Mouse (Mus musculus) adrenal gland, postnatal 25 days (tissue): ENCODE measurements around the gene Pdcd5. TPM values are rescaled to one million over a fixed set of nuclear protein-coding genes. Genes with fewer than 3 reads are reported as not detected.

Experiments
- DNase-seq: peaks from one replicate; pipeline ENCODE4 v3.0.0; 2021; ENCODE audit warnings: mixed read lengths
- total RNA-seq: library from RNA; stranded (reverse); gene quantifications from 2 replicates; pipeline ENCODE4 v1.2.3, GENCODE M21; 2021

Gene Pdcd5
- total RNA-seq, 1 experiment from 2014 or later, result 78.6 TPM

DNA sequence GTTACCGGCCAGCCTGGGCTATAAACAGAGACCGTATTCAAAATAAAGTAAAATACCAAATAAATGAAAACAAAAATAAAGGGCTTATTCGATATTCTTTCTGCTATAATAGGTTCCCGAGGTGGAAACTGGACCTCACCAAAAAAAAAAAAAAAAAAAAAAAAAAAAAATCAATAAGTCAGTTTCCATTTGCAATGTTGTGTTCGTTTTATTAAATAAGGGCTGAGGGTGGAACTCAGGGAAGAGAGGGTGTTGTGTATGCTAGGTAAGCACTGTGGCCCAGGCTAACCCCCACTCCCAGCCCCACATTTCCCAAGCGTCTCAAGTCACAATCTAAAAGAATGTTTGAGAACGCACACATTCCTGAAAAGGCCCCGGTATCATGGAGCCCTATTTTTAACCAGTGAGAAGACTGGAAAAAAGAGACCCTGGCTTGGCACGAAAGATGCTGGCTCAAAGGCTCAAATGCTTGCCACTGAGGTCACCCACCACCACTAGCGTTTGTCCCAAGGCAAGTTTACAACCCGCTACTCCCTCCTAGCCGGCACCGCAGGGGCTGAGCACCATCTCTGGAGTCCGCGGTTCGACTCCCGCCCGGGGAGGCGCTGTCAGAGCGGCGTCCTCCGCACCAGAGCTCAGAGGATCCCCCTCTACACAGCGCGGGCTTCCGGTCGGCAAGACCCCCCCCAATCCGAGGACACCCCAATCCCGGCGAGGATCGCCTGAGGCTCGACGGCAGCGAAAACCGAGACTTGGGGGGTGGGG lies 822 bp downstream of the Pdcd5 start:
- peak; percentile 31 for DNase-seq

DNA sequence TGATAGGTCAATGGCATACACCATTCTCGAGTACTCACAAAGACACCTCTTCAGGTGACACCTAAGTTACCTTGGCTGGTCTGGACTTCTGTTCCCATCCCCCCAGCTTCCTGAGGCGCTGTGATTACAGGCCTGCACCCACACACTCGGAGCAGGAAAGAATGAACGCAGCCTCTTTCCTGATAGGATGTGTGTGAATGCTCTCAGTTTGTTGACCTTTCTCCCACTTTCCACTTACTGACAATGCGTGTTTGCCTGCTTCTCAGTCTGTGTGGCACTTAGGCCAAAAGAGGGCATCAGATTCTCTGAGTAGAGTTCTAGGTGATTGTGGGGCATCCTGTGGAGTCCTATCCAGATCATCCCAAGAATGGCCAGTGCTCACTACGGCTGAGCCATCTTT lies 7.2 kb downstream of the Pdcd5 start:
- no peak for DNase-seq

- no peak for DNase-seq
These were observed 10.4 kb downstream of the Pdcd5 start for GRCm38 (mm10) chr7:35636874-35637273.

DNA sequence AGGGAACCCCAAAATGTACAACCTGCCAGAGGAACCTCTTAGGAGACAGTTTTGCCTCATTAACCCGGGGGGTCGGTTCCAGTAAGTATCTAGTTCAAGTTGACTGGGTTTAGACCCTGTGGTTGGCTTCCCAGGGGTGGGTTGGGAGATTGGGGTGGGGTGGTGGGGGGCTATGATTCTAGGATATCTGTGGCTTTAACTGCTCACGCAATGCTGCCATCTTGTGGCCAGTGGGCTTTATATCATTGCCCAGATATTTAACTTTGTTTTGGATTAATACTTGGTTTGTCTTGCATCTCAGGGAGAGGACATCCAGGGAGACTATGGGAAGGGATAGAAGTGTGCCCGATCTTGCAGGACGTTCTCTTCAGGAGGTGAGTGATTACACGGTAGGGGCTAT lies 11.1 kb downstream of the Pdcd5 start:
- peak; percentile 19 for DNase-seq

DNA sequence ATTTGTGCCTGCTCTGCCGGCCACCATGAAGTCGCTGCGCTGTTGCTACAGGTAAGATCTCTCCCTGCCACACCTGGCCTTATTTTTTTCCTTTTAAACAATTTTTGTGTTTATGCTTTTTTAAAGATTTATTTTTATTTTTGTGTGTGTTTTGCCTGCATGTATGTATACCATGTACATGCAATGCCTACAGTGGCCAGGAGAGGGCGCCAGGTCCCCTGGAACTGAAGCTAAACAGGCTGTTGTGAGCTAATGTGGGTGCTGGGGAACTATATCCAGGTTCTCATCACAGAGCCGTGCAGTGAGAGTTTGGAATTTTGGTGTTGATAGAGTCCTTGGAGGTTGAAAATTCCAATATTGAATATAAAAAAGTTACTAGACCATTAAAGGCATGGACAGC lies 18.8 kb downstream of the Pdcd5 start:
- DNase-seq, result peak; percentile 33

- no peak for DNase-seq
These were observed 19.9 kb downstream of the Pdcd5 start for GRCm38 (mm10) chr7:35627371-35627770.

DNA sequence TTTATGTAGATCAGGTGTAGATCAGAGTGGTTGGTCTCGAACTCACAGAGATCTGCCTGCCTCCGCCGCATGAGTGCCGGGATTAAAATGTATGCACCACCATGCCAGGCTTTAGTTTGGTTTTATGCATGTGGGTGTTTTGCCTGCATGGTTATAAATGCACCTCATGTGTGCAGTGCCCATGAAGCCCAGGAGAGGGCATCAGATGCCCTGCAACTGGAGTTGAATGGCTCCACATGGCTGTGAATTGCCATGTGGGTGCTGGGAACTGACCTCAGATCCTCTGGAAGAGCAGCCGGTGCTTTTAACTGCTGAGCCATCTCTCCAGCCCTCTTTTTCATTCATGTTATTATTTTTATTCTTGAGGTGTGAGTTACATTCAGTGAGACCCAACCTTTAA lies 21.3 kb downstream of the Pdcd5 start:
- no peak for DNase-seq

- no peak for DNase-seq
These were observed 24.7 kb downstream of the Pdcd5 start for GRCm38 (mm10) chr7:35622626-35623025.

DNA sequence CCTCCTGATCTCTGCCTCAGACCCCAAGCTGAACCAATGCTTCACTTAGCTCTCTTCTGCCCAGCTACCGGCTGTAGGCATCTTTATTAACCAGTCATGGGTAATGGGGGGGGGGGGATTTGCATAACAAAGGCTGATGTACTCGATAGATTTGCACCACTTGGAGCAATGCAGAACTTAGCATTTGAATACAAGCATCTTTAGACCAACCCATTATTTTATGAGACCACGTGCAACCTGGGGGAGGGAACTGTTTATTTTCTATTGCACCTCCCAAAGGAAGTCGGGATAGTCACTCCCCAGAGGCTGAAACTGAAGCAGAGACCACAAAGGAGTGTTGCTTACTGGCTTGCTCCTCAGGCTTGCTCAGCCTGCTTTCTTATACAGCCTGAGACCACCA lies 29.8 kb downstream of the Pdcd5 start:
- no peak for DNase-seq

DNA sequence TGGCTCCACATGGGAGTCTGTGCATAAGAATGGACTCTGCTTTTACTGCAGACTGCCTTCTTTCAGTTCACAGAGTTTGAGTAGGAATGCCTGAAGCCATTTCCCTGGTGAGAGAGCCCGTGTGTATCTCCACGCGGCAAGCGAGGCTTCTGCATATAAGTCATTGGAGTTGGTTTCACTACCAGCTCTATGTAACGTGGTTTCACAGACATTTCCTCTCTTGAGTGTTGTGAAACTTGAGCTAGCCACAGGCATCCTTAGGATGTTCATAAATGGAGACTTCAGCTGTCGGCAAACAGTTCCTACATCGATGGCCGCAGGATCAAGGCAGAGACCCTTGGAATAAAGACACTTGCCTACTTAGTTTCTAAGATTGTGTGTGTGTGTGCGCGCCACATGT lies 38.1 kb downstream of the Pdcd5 start:
- no peak for DNase-seq

DNA sequence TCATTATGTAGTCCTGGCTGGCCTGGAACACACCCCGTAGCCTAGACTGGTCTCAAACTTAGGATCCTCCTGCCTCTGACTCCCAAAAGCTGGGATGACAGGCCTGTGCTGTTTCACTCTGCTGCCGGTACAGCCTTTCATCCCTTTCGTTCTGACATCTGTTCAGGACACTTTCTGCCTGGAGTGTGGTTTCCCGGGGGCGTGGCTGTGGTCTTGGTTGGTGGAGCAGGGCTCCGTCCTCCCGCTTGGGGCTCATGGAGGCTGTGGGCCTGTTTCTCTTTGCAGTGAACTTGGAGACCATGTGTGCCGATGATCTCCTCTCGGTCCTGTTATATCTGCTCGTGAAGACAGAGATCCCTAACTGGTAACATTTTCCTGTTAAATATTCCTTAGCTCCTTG lies 40.5 kb downstream of the Pdcd5 start:
- DNase-seq, result no peak

DNA sequence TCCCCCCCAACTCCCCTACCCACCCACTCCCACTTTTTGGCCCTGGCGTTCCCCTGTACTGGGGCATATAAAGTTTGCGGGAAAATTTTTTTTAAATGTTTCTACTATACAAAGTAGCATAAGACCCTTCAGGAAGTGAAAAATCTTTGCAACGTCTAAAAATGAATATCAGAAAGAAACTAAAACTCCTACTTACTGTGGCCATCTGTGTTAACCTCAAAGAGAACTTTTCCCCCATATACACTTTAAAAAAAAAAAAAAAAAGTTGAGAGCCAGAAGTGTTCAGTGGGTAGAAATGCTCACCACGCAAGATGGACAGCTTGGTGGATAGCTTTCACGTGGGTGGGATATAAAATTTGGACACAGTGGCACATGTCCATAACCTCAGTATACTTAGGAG lies 44.6 kb downstream of the Pdcd5 start:
- DNase-seq, result no peak

- no peak for DNase-seq
These were observed 46.2 kb downstream of the Pdcd5 start for GRCm38 (mm10) chr7:35601106-35601505.

- DNase-seq, result no peak
These were observed 47.3 kb downstream of the Pdcd5 start for GRCm38 (mm10) chr7:35600031-35600430.

GRCm38 (mm10) chr7:35599492-35599891 lies 47.8 kb downstream of the Pdcd5 start:
- no peak for DNase-seq

DNA sequence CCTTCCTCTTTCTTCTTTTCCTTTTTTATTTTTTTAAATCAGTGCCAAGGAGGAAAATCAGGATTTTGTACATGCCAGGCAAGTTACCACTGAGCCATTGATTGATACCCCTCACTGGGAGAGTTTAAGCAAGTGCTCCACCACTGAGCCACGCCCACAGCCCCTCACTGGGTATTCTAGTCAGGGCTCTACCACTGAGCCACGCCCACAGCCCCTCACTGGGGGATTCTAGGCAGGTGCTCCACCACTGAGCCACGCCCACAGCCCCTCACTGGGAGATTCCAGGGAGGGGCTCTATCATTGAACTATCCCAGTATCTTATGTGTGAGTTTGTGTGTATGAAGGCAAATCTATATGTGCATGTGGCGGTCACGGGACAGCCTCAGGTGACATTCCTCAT lies 53.0 kb downstream of the Pdcd5 start:
- DNase-seq, result no peak

Other genes with a start within 250 kb of the Pdcd5 start
- not detected in 2 replicates for gene Slc7a9, start 198.7 kb downstream of the Pdcd5 start, total RNA-seq
- 0.15 TPM in 1 of 2 replicates, not detected in the other for gene Tdrd12, start 109.8 kb downstream of the Pdcd5 start, total RNA-seq
- 54.7 and 63.0 TPM in 2 replicates for gene Nudt19, start 91.2 kb downstream of the Pdcd5 start, total RNA-seq
- gene Rgs9bp, start 61.9 kb downstream of the Pdcd5 start, total RNA-seq, result 0.39 and 0.76 TPM in 2 replicates
- 27.9 and 33.3 TPM in 2 replicates for gene Ankrd27, start 61.3 kb downstream of the Pdcd5 start, total RNA-seq
- gene Dpy19l3, start 106.9 kb upstream of the Pdcd5 start, total RNA-seq, result 31.5 and 60.8 TPM in 2 replicates
- 22.8 and 38.5 TPM in 2 replicates for gene Zfp507, start 155.5 kb upstream of the Pdcd5 start, total RNA-seq